Mouse (Mus musculus) cortical plate, adult 2 months (tissue): ENCODE results near the gene Spout1.

Source experiments
- CTCF ChIP-seq: fragments of 200-500 bp; IDR thresholded peaks from 2 replicates; pipeline ENCODE4 v1.5.1; 2011; ENCODE audit warnings: mild to moderate bottlenecking, control low read depth, low read length; ENCODE audit not compliant: insufficient read depth; ENCODE audit errors: extremely low read depth
- POLR2A ChIP-seq: fragments of 200-500 bp; IDR thresholded peaks from 2 replicates; pipeline ENCODE4 v1.6.1; 2011; ENCODE audit warnings: mild to moderate bottlenecking, low read length, control low read depth; ENCODE audit not compliant: insufficient read depth; ENCODE audit errors: extremely low read depth

DNA sequence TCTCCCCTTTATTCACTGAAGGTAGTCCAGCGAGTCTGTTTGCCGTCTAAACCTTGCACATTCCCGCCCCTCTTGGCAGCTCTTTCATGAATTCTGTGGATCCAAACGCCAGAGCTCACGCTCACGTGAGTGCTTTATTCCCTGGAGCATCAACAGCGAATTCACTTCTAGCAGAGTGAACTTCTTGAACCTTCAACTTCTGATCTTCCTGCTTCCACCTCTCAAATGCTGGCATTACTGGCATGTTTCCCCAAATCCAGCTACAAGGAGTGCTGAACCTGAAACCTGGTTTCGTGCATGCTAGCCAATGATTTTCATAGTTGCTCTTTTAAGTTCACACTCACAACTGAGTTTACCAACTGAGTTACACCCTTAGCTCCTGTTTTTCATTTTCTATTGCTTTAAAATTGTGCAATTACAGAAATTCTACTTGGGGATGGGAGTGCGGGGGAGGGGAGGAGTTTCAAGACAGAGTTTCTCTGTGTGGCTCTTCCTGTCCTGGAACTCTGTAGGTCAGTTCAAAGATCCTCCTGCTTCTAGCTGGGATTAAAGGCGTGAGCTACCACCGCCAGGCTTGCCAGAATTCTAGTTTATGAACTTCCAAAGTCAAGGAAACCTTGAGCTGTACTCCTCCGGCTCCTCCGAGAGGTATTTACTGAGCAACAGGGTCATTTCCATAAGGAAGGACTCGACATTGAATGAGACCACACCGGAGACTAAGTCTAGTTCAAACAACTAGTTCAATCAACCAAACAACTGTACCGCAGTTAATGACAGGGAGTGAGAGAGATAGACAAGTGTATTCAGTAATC lies 45.3 kb downstream of the Spout1 start:
- TF ChIP-seq POLR2A (no peak), CTCF (no peak)
